8 mouse cellular contexts compared by ENCODE assay signal in genomic region chr10:26374436-26375311, GRCm38 (mm10). TPM values are rescaled to one million over a fixed set of nuclear protein-coding genes. Genes with fewer than 3 reads are reported as not detected.
DNase-seq lines count a peak whose midpoint lies in the region; ATAC-seq and TF ChIP-seq lines count a peak whose summit lies in the region.

No protein-coding gene starts in this region.

- H3K27ac ChIP-seq in embryonic facial prominence, embryonic 15.5 days (replicated peaks) = peak overlapping the region; percentile 97
- peak overlapping the region; percentile 93 for H3K27ac ChIP-seq in heart, embryonic 13.5 days (replicated peaks)
- H3K27ac ChIP-seq in kidney, postnatal 0 days = peak overlapping the region; percentile 97
- H3K27ac ChIP-seq in liver, embryonic 15.5 days (replicated peaks) = peak overlapping the region; percentile 64
- peak overlapping the region; percentile 90 for H3K27ac ChIP-seq in neural tube, embryonic 11.5 days (ENCODE audit: low read depth, low read length)

- DNase-seq in A20 (ENCODE audit: low read depth, low spot score) = peak; percentile 55
- peak; percentile 77 for DNase-seq in adrenal gland, postnatal 14 days
- DNase-seq in kidney, postnatal 0 days (ENCODE audit: low spot score) = peak; percentile 66
- DNase-seq in neural tube, embryonic 11.5 days (ENCODE audit: low spot score) = peak; percentile 74
- DNase-seq in telencephalon, adult 2 months (ENCODE audit: low read depth, low spot score) = peak; percentile 42

- no peaks in the 10 kb centered on the region for H3K9me3 ChIP-seq in embryonic facial prominence, embryonic 15.5 days (replicated peaks)
- H3K9me3 ChIP-seq in heart, embryonic 13.5 days = no peaks in the 10 kb centered on the region
- H3K9me3 ChIP-seq in kidney, postnatal 0 days (replicated peaks; ENCODE audit: low read length) = no peaks in the 10 kb centered on the region
- no peaks in the 10 kb centered on the region for H3K9me3 ChIP-seq in liver, embryonic 15.5 days (replicated peaks)
- no peaks in the 10 kb centered on the region for H3K9me3 ChIP-seq in neural tube, embryonic 11.5 days (ENCODE audit: control insufficient read depth, low read length)

- WGBS in embryonic facial prominence, embryonic 15.5 days = under 1% methylated on average over 69 of the region's 101 CpGs
- under 1% methylated on average over 82 of the region's 101 CpGs for WGBS in heart, embryonic 13.5 days
- WGBS in kidney, postnatal 0 days = under 1% methylated on average over 77 of the region's 101 CpGs
- under 1% methylated on average over 91 of the region's 101 CpGs for WGBS in liver, embryonic 15.5 days (ENCODE audit: insufficient replicate concordance)
- under 1% methylated on average over 67 of the region's 101 CpGs for WGBS in neural tube, embryonic 11.5 days

- H3K4me2 ChIP-seq in embryonic facial prominence, embryonic 15.5 days (replicated peaks) = peak overlapping the region; percentile 82
- peak overlapping the region; percentile 93 for H3K4me2 ChIP-seq in heart, embryonic 13.5 days
- H3K4me2 ChIP-seq in kidney, postnatal 0 days (ENCODE audit: low read length) = peak overlapping the region; percentile 92
- peak overlapping the region; percentile 84 for H3K4me2 ChIP-seq in liver, embryonic 15.5 days
- peak overlapping the region; percentile 83 for H3K4me2 ChIP-seq in neural tube, embryonic 11.5 days (ENCODE audit: low read depth)

- H3K36me3 ChIP-seq in embryonic facial prominence, embryonic 15.5 days = no peaks in the 10 kb centered on the region
- no peaks in the 10 kb centered on the region for H3K36me3 ChIP-seq in heart, embryonic 13.5 days
- no peaks in the 10 kb centered on the region for H3K36me3 ChIP-seq in kidney, postnatal 0 days (ENCODE audit: insufficient read depth, low read length)
- H3K36me3 ChIP-seq in liver, embryonic 15.5 days (replicated peaks) = no peaks in the 10 kb centered on the region
- no peaks in the 10 kb centered on the region for H3K36me3 ChIP-seq in neural tube, embryonic 11.5 days (ENCODE audit: control insufficient read depth, insufficient read depth, low read length)

- no peaks in the 10 kb centered on the region for H3K27me3 ChIP-seq in embryonic facial prominence, embryonic 15.5 days
- no peaks in the 10 kb centered on the region for H3K27me3 ChIP-seq in heart, embryonic 13.5 days (replicated peaks)
- H3K27me3 ChIP-seq in kidney, postnatal 0 days (ENCODE audit: insufficient read depth, low read length) = no peaks in the 10 kb centered on the region
- H3K27me3 ChIP-seq in liver, embryonic 15.5 days = peaks cover 46% of the 10 kb centered on the region
- H3K27me3 ChIP-seq in neural tube, embryonic 11.5 days (ENCODE audit: control insufficient read depth, insufficient read depth, low read length) = no peaks in the 10 kb centered on the region

- peaks cover 18% of the 10 kb centered on the region for H3K4me1 ChIP-seq in embryonic facial prominence, embryonic 15.5 days
- H3K4me1 ChIP-seq in heart, embryonic 13.5 days = peaks cover 21% of the 10 kb centered on the region
- H3K4me1 ChIP-seq in kidney, postnatal 0 days (replicated peaks; ENCODE audit: insufficient read depth, low read length) = no peaks in the 10 kb centered on the region
- H3K4me1 ChIP-seq in liver, embryonic 15.5 days (replicated peaks) = peaks cover 5% of the 10 kb centered on the region; the same call in 1 of the 2 replicates
- no peaks in the 10 kb centered on the region for H3K4me1 ChIP-seq in neural tube, embryonic 11.5 days (ENCODE audit: control insufficient read depth, insufficient read depth, low read length)

- peak; percentile 52 for ATAC-seq in embryonic facial prominence, embryonic 15.5 days (ENCODE audit: insufficient number of reproducible peaks, low FRiP score, low TSS enrichment, low read depth)
- peak; percentile 24; the same call in 1 of the 2 replicates for ATAC-seq in heart, embryonic 13.5 days (ENCODE audit: extremely low read depth, insufficient number of reproducible peaks, low FRiP score, low TSS enrichment)
- peak; percentile 55 for ATAC-seq in kidney, postnatal 0 days (replicated peaks; ENCODE audit: low FRiP score, low read depth)
- peak; percentile 55 for ATAC-seq in liver, embryonic 15.5 days (ENCODE audit: insufficient read depth)
- ATAC-seq in neural tube, embryonic 11.5 days (ENCODE audit: insufficient read depth, low FRiP score, low TSS enrichment) = peak; percentile 71

- peak overlapping the region; percentile 89 for H3K9ac ChIP-seq in embryonic facial prominence, embryonic 15.5 days
- peak overlapping the region; percentile 94 for H3K9ac ChIP-seq in heart, embryonic 13.5 days
- peak overlapping the region; percentile 96 for H3K9ac ChIP-seq in kidney, postnatal 0 days (ENCODE audit: low read depth, low read length)
- peak overlapping the region; percentile 49 for H3K9ac ChIP-seq in liver, embryonic 15.5 days
- H3K9ac ChIP-seq in neural tube, embryonic 11.5 days (ENCODE audit: low read length) = peak overlapping the region; percentile 96

- H3K4me3 ChIP-seq in embryonic facial prominence, embryonic 15.5 days (replicated peaks) = peak overlapping the region; percentile 92
- H3K4me3 ChIP-seq in heart, embryonic 13.5 days = peak overlapping the region; percentile 88
- H3K4me3 ChIP-seq in kidney, postnatal 0 days (replicated peaks; ENCODE audit: low read depth, low read length) = peak overlapping the region; percentile 97
- peak overlapping the region; percentile 65 for H3K4me3 ChIP-seq in liver, embryonic 15.5 days (replicated peaks)
- H3K4me3 ChIP-seq in neural tube, embryonic 11.5 days (ENCODE audit: low read depth, low read length) = peak overlapping the region; percentile 84

- no peak for TF ChIP-seq CTCF in kidney, postnatal 0 days (IDR thresholded peaks at IDR 0.05; ENCODE audit: low read depth)

RNA-seq across cellular contexts. Expression of gene L3mbtl3, which starts 1.1 kb away (rescaled TPM):
- 17.2 and 19.3 TPM in 2 replicates for total RNA-seq in adrenal gland, postnatal 14 days (2021)
- polyA plus RNA-seq in embryonic facial prominence, embryonic 15.5 days (2015; fragmentation: Nextera tagmentation; extraction: Ambion mirVana) = 15.0 and 17.2 TPM in 2 replicates
- polyA plus RNA-seq in heart, embryonic 13.5 days (2015; fragmentation: Nextera tagmentation; extraction: Ambion mirVana) = 8.6 and 8.9 TPM in 2 replicates
- 9.3 and 9.5 TPM in 2 replicates for polyA plus RNA-seq in kidney, postnatal 0 days (2015; fragmentation: Nextera tagmentation; extraction: Ambion mirVana)
- polyA plus RNA-seq in liver, embryonic 15.5 days (2015; fragmentation: Nextera tagmentation; extraction: Ambion mirVana) = 1.5 TPM in 2 replicates
- 20.0 and 20.5 TPM in 2 replicates for polyA plus RNA-seq in neural tube, embryonic 11.5 days (2014; fragmentation: Nextera tagmentation; extraction: Ambion mirVana)

Comparison
In these comparisons a context has a peak if more than half of its experiments do, and no peak if none do; other contexts are left out.
1. Peak in every context shown above with its lines: DNase-seq, ATAC-seq, H3K4me3 ChIP-seq and H3K27ac ChIP-seq.